Mouse (Mus musculus) megakaryocyte, embryonic 14.5 days (primary cell): ENCODE data around the gene 1810010H24Rik. TPM values are rescaled to one million over a fixed set of nuclear protein-coding genes. Genes with fewer than 3 reads are reported as not detected.

ENCODE experiments used
- H3K27me3 ChIP-seq: replicated peaks from 2 replicates; pipeline ENCODE3; 2012; ENCODE audit warnings: inconsistent platforms
- H3K36me3 ChIP-seq: replicated peaks from 2 replicates; pipeline ENCODE3; 2012; ENCODE audit warnings: low read length, inconsistent platforms, mixed read lengths
- H3K4me1 ChIP-seq: 2 replicates; pipeline ENCODE4 v1.6.1; 2012; ENCODE audit warnings: inconsistent platforms
- H3K4me3 ChIP-seq: replicated peaks from 2 replicates; pipeline ENCODE3; 2012; ENCODE audit warnings: moderate library complexity, mild to moderate bottlenecking, inconsistent platforms
- H3K9me3 ChIP-seq: 2 replicates; pipeline ENCODE4 v1.6.1; 2012; ENCODE audit warnings: inconsistent platforms
- FLI1 ChIP-seq: IDR thresholded peaks from 2 replicates; pipeline ENCODE4 v1.6.1; 2012; ENCODE audit warnings: low read length, inconsistent platforms, mixed read lengths
- GATA1 ChIP-seq: IDR thresholded peaks from 3 replicates; pipeline ENCODE4 v1.6.1; 2012; ENCODE audit warnings: mixed read lengths, low read length, inconsistent platforms, borderline replicate concordance
- polyA plus RNA-seq: library from polyadenylated mRNA; stranded (reverse); fragments of >175 nt; gene quantifications from 2 replicates; pipeline ENCODE4 v1.2.3, GENCODE M21; 2012; ENCODE audit warnings: low replicate concordance; ENCODE audit not compliant: insufficient read depth

Gene 1810010H24Rik
- polyA plus RNA-seq, 1 experiment, result 1.7 TPM

DNA sequence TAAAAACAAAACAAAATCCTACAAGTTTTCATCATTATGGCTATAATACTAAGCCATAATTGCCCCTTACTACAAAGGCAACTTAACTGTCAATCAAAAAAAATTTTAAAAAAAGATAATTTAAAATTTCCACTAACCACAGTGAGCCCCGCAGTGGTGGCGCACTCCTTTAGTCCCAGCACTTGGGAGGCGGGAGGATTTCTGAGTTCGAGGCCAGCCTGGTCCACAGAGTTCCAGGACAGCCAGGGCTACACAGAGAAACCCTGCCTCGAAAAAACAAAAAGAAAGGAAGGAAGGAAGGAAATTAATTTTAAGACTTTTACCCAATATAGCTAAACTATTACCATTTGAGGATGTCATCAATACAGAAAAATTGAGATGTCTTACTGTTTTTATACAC lies 27.5 kb upstream of the 1810010H24Rik start:
- TF ChIP-seq FLI1 (no peak), GATA1 (no peak)
- Histone ChIP-seq H3K4me1 (peaks cover 53% of the 10 kb centered on the region), H3K36me3 (peaks cover 36% of the 10 kb centered on the region), H3K4me3 (peak overlapping the region; percentile 92), H3K27me3 (no peaks in the 10 kb centered on the region), H3K9me3 (no peaks in the 10 kb centered on the region)

DNA sequence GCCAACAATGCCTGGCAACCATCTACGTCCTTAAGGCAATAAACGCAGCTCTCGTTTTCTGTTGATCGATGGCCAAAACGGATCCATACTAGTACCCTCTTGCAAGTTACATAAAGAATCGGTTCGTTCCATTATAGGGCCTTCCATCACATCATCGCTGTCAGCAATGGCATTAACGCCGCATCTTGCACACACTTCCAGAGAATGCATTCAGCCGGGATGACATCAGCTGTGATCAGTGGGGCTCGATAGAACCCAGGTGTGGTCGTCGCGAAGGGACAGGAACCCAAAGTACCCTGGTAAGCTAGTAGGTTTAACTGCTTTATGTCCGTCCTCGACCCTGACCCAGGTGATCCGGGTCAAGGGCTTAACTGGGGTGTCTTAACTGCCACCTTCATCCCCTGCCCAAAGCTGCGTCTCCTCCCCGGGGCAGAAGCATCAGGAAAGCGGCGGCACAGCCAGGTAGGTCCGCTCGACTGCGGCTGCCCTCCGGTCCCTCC lies 26.8 kb upstream of the 1810010H24Rik start:
- no peaks in the 10 kb centered on the region for H3K27me3 ChIP-seq
- peak overlapping the region; percentile 92 for H3K4me3 ChIP-seq
- no peaks in the 10 kb centered on the region for H3K9me3 ChIP-seq
- peaks cover 47% of the 10 kb centered on the region for H3K4me1 ChIP-seq
- peaks cover 30% of the 10 kb centered on the region for H3K36me3 ChIP-seq
- TF ChIP-seq FLI1, result no peak
- TF ChIP-seq GATA1, result no peak

DNA sequence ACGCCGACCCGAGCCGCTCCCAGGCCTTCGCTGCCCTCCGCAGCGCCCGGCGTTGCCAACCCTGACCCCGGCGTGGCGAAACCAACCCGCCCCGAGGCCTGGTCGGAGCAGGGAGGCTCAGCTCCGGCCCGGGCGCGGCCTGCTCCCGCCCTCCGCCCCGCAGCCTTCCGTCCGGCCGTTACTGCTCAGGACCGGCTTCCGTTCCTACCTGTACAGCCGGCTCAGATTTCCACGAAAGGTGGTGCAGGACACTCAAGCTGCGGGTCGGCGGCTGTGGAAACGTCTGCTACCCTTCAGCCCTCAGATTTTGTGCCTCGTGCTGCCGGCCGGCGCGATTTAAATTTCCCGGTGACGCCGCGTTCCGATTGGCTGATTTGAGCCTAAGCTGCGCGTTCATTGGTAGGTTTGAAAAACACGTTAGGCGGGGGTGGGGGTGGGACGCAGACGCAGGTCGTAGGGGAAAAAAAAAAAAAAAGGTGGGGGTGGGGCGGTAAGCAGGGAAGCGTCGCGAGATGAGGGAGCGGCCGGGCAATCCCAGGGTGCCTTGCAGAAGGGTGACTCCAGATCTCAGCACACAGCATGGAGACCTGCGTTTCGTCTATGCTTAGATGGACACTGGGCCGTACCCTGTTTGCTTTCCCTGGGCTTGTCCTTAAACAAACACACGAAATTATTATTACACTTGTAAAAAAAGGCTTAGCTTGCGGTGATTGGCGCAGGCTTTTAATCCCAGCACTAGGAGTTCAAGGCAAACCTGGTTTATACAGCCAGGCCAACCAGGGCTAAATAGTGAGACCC lies 26.1 kb upstream of the 1810010H24Rik start, which contains the start of gene Kpna2:
Gene Kpna2 (minus strand): TSS at position 391 of the 798 bp plus-strand sequence.
- peaks cover 41% of the 10 kb centered on the region for H3K4me1 ChIP-seq
- H3K36me3 ChIP-seq, result peaks cover 24% of the 10 kb centered on the region
- peak within 1 kb of the TSS; percentile 92 for H3K4me3 ChIP-seq
- no peaks in the 10 kb centered on the region for H3K9me3 ChIP-seq
- TF ChIP-seq GATA1 (no peak), FLI1 (no peak)
- H3K27me3 ChIP-seq, result peaks cover under 1% of the 10 kb centered on the region

DNA sequence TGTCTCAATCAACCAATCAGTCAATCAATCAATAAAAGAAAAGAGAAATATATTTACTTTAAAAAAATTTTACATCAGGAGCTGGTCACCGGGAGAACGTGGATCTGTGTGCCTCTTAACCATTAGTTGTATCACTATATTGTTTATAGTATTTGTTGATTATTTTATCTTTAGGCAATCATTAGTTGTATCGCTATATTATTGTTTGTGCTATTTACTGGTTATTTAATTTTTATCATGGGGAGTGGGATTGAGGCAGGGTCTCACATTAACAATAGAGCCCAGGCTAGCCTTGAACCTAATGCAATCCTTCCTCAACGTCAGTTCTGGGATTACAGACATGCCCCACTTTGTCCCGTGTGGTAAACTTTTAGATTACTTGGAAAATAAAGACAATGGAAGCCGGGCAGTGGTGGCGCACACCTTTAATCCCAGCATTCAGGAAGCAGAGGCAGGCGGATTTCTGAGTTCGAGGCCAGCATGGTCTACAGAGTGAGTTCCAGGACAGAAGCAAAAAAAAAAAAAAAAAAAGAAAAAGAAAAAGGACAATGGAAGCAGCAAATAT lies 25.4 kb upstream of the 1810010H24Rik start:
- Histone ChIP-seq H3K4me3 (peak overlapping the region; percentile 92), H3K27me3 (peaks cover 2% of the 10 kb centered on the region), H3K4me1 (peaks cover 35% of the 10 kb centered on the region), H3K9me3 (no peaks in the 10 kb centered on the region), H3K36me3 (peaks cover 17% of the 10 kb centered on the region)
- TF ChIP-seq GATA1, result no peak
- no peak for TF ChIP-seq FLI1

DNA sequence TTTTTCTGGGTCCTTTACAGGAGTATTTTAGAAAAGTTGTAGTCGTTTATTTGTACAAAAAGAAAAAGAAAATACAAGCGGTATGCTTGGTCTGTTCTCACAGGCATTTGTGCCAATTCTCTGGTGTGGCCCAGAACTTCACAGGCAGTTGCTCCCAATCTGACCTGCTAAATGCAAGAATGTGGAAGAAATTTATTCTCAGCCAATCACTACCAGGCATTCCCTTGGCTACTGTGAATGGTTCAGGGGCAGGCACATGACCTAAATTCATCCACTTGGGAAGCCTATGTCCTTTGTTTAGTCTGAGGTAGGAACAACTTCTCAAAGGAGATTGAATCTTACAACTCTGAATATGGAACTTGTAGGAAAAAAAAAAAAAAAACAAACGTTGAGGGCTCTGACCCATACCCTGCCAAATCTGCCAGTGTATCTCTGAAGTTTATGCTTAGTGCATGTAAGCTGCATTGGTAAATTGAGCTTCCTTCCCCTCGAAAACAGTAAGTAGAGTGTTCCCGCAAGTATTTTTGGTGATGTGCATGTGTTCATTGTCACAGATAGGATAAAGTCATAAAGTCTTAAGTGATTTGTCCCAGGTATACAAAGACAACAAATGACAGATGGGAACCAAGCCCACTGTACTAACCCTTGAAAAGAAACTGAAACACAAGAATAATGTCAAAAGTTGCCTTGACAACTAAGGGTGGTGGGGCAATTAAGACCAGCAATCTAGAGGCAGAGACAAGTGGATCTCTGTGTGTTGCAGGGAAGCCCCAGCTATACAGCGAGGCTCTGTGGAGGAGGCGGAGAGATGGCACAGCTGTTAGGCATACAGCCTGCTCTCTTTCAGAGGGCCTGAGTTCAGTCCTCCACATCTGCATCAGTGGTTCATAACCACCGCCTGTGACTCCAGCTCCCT lies 23.5 kb upstream of the 1810010H24Rik start:
- Histone ChIP-seq H3K27me3 (peaks cover 2% of the 10 kb centered on the region), H3K36me3 (peaks cover 1% of the 10 kb centered on the region), H3K4me1 (peaks cover 16% of the 10 kb centered on the region), H3K4me3 (no peak overlapping the region), H3K9me3 (no peaks in the 10 kb centered on the region)
- no peak for TF ChIP-seq FLI1
- TF ChIP-seq GATA1, result no peak

DNA sequence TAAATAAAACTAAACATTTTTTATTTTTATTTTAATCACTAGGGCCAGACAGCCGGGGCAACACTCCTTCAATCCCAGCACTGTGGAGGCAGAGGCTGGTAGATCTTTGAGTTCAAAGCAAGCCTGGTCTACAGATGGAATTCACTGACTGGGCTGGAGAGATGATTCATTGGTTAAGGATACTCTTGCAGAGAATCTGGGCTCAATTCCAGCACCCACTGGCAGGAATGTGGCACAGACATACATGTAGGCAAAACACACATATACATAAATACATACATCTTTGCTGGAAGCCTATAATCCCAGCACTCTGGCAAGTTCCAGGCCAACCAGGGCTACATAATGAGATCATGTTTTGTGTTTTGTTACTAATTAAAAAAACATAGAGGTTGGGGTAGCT lies 19.9 kb upstream of the 1810010H24Rik start:
- H3K27me3 ChIP-seq, result peaks cover 14% of the 10 kb centered on the region
- peaks cover 9% of the 10 kb centered on the region for H3K4me1 ChIP-seq
- no peak overlapping the region for H3K4me3 ChIP-seq
- no peak for TF ChIP-seq GATA1
- TF ChIP-seq FLI1, result no peak
- H3K9me3 ChIP-seq, result no peaks in the 10 kb centered on the region
- H3K36me3 ChIP-seq, result no peaks in the 10 kb centered on the region

DNA sequence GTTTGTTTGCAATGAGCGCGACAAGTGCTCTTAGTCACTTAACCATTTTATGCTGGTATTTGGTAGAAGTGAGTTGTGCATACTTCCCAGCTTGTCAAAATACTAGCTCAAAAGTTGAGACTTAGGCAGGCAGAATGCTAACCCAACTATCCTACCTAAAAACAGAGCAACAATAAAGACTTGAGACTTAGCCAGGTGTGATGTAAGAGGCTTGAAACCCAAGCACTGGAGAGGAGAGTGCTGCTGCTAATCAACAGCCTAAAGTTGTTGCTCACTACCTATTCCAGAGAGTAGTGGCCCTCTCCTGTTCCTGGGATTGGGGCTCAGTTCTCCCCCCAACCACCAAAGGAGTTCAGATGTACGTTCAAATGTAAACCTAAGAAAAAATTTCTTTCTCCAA lies 15.0 kb upstream of the 1810010H24Rik start:
- Histone ChIP-seq H3K9me3 (no peaks in the 10 kb centered on the region), H3K4me1 (peaks cover 18% of the 10 kb centered on the region), H3K36me3 (no peaks in the 10 kb centered on the region), H3K27me3 (peaks cover 12% of the 10 kb centered on the region), H3K4me3 (no peak overlapping the region)
- TF ChIP-seq FLI1, result no peak
- no peak for TF ChIP-seq GATA1

DNA sequence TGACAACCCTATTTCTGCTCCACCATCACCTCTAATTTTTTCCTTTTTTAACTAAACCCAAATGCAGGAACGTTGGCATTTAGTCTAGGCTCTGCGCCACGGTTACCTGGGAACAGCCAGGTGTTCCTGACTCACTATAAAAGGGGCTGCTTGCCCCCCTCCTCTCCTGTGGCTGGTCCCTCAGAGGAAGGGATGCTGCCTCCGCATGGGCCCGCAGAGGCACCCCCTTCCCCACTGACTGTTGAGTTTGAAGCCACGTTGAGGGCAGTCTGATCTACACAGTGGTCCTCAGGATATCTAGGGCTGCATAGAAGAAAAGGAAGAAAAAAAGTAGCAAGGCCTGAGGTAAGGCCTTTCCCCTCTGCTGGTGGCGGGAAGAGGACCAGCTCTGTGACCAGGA lies 14.3 kb upstream of the 1810010H24Rik start:
- Histone ChIP-seq H3K27me3 (peaks cover 12% of the 10 kb centered on the region), H3K4me3 (no peak overlapping the region)
- TF ChIP-seq FLI1 (no peak), GATA1 (no peak)

DNA sequence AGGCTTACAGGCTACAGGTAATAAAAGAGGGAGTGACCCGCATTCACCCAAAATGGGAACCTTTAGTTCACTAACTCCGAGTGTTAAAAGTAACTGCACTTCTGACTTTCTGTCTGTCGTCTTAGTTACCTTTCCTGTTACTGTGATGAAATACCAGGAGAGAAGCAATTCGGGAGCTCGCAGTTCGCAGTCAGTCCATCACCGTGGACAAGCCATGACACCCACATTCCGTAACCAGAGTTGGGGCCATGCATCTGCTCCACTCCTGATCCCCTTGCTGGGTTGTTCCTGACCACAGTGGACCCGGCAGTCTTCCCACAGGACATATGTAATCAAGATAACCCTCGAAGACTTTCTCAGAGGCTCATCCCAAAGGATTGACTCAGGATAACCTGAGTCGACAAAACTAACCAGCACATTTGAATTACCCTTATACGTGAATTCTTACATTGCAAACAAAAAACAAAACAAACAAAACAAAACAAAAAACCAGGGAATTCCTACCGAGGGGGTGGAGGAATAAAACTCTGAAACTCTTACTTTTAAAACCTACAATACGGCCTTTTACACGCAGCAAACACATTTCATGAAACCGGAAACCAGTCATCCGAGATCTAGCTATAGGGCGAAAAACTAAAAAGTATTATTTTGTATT lies 13.7 kb upstream of the 1810010H24Rik start:
- Histone ChIP-seq H3K9me3 (no peaks in the 10 kb centered on the region), H3K27me3 (peaks cover 12% of the 10 kb centered on the region), H3K4me1 (peaks cover 18% of the 10 kb centered on the region), H3K4me3 (peak overlapping the region; percentile 93), H3K36me3 (no peaks in the 10 kb centered on the region)
- TF ChIP-seq FLI1 (no peak), GATA1 (no peak)

More for the DNA sequence above, 14.3 kb upstream of the 1810010H24Rik start:
- H3K4me1 ChIP-seq, result peaks cover 18% of the 10 kb centered on the region
- no peaks in the 10 kb centered on the region for H3K36me3 ChIP-seq
- no peaks in the 10 kb centered on the region for H3K9me3 ChIP-seq
